Mouse (Mus musculus) CH12.LX (cell line): ENCODE measurements around the gene Ltn1. TPM values are rescaled to one million over a fixed set of nuclear protein-coding genes. Genes with fewer than 3 reads are reported as not detected.

Source experiments
- DNase-seq: peaks from one replicate; pipeline ENCODE4 v3.0.0-alpha.2; 2013; ENCODE audit errors: extremely low read depth
- H3K27ac ChIP-seq: 2 replicates; pipeline ENCODE4 v1.5.1; 2012; ENCODE audit warnings: low read depth, mild to moderate bottlenecking, control low read depth, moderate library complexity; ENCODE audit not compliant: insufficient read depth
- H3K27me3 ChIP-seq: replicated peaks from 2 replicates; pipeline ENCODE3; 2012; ENCODE audit warnings: inconsistent platforms
- H3K36me3 ChIP-seq, 2 experiments: replicated peaks in 1 of 2; 2 replicates each; pipeline versions ENCODE3 to v1.6.1; 2012; ENCODE audit warnings: inconsistent platforms in 1 of 2, low read length in 1 of 2, mild to moderate bottlenecking in 1 of 2, mixed read lengths in 1 of 2, moderate library complexity in 1 of 2; ENCODE audit not compliant: control insufficient read depth in 1 of 2, insufficient read depth in 1 of 2
- H3K4me1 ChIP-seq, 2 experiments: 2 replicates each; pipeline ENCODE4 v1.6.1; 2012; ENCODE audit warnings: inconsistent platforms in 1 of 2, moderate library complexity in 1 of 2; ENCODE audit not compliant: insufficient read depth in 2 of 2, control insufficient read depth in 1 of 2
- H3K4me2 ChIP-seq: 2 replicates; pipeline ENCODE4 v1.6.1; 2012; ENCODE audit warnings: low read depth, mild to moderate bottlenecking, control low read depth; ENCODE audit not compliant: poor library complexity, insufficient read depth, severe bottlenecking
- H3K4me3 ChIP-seq, 3 experiments: fragments of 150-350 bp in 1 of 3; sonication (generic) in 1 of 3; replicated peaks in 1 of 3; 2 replicates each; pipeline versions ENCODE3 to v1.5.1; 2011 to 2012; ENCODE audit warnings: low read depth in 2 of 3, low read length in 2 of 3, mild to moderate bottlenecking in 2 of 3, moderate library complexity in 2 of 3, control low read depth in 1 of 3, improper control_type of control experiment in 1 of 3, inconsistent platforms in 1 of 3, mixed read lengths in 1 of 3; ENCODE audit not compliant: poor library complexity in 1 of 3
- H3K79me2 ChIP-seq: replicated peaks from 2 replicates; pipeline ENCODE4 v1.6.1; 2012; ENCODE audit warnings: mild to moderate bottlenecking, moderate library complexity; ENCODE audit not compliant: control insufficient read depth, poor library complexity, insufficient read depth, severe bottlenecking; ENCODE audit errors: extremely low read depth
- H3K9ac ChIP-seq: 2 replicates; pipeline ENCODE4 v1.6.1; 2012; ENCODE audit warnings: low read depth, mild to moderate bottlenecking, control low read depth, moderate library complexity; ENCODE audit not compliant: insufficient read depth
- H3K9me3 ChIP-seq: replicated peaks from 2 replicates; pipeline ENCODE3; 2012; ENCODE audit warnings: low read length, inconsistent platforms, mixed read lengths
- CHD1 ChIP-seq: IDR thresholded peaks from 2 replicates; pipeline ENCODE4 v1.6.1; 2012; ENCODE audit warnings: low read depth, low read length, improper control_type of control experiment, inconsistent platforms
- CTCF ChIP-seq, 2 experiments: IDR thresholded peaks in 1 of 2; conservative IDR thresholded peaks in 1 of 2; 2 replicates each; pipeline ENCODE4 v1.5.1; 2011 to 2012; ENCODE audit warnings: low read depth in 2 of 2, low read length in 2 of 2, improper control_type of control experiment in 1 of 2, inconsistent platforms in 1 of 2, mild to moderate bottlenecking in 1 of 2, moderate library complexity in 1 of 2
- EP300 ChIP-seq: IDR thresholded peaks from 2 replicates; pipeline ENCODE4 v1.6.1; 2011; ENCODE audit warnings: low read length, improper control_type of control experiment
- ETS1 ChIP-seq: conservative IDR thresholded peaks from 2 replicates; pipeline ENCODE4 v1.6.1; 2012; ENCODE audit warnings: low read depth, mild to moderate bottlenecking, inconsistent platforms, low read length, improper control_type of control experiment, moderate library complexity
- GABPA ChIP-seq: IDR thresholded peaks from 2 replicates; pipeline ENCODE4 v1.6.1; 2012; ENCODE audit warnings: low read depth, low read length, improper control_type of control experiment, inconsistent platforms; ENCODE audit not compliant: insufficient replicate concordance
- HCFC1 ChIP-seq: IDR thresholded peaks from 2 replicates; pipeline ENCODE4 v1.6.1; 2012; ENCODE audit warnings: low read depth, mild to moderate bottlenecking, inconsistent platforms, low read length, improper control_type of control experiment
- MAFK ChIP-seq: IDR thresholded peaks from 2 replicates; pipeline ENCODE4 v1.6.1; 2011; ENCODE audit warnings: low read length, improper control_type of control experiment; ENCODE audit not compliant: insufficient replicate concordance
- MAX ChIP-seq: IDR thresholded peaks from 2 replicates; pipeline ENCODE4 v1.6.1; 2011; ENCODE audit warnings: low read length, improper control_type of control experiment
- MXI1 ChIP-seq: IDR thresholded peaks from 2 replicates; pipeline ENCODE4 v1.6.1; 2011; ENCODE audit warnings: mild to moderate bottlenecking, low read depth, low read length, improper control_type of control experiment
- NELFE ChIP-seq: IDR thresholded peaks from 2 replicates; pipeline ENCODE4 v1.6.1; 2011; ENCODE audit warnings: low read depth, low read length, improper control_type of control experiment
- NRF1 ChIP-seq: IDR thresholded peaks from 2 replicates; pipeline ENCODE4 v1.6.1; 2014; ENCODE audit warnings: low read depth, mild to moderate bottlenecking, inconsistent platforms, low read length, improper control_type of control experiment, moderate library complexity
- PAX5 ChIP-seq: IDR thresholded peaks from 2 replicates; pipeline ENCODE4 v1.6.1; 2012; ENCODE audit warnings: low read length, inconsistent platforms, mixed read lengths
- RAD21 ChIP-seq: IDR thresholded peaks from 2 replicates; pipeline ENCODE4 v1.6.1; 2011; ENCODE audit warnings: low read depth, mild to moderate bottlenecking, low read length, improper control_type of control experiment, moderate library complexity
- SIN3A ChIP-seq: IDR thresholded peaks from 2 replicates; pipeline ENCODE4 v1.6.1; 2012; ENCODE audit warnings: low read length, improper control_type of control experiment, inconsistent platforms
- TCF12 ChIP-seq: IDR thresholded peaks from 2 replicates; pipeline ENCODE4 v1.6.1; 2014; ENCODE audit warnings: low read depth, mild to moderate bottlenecking, inconsistent platforms, low read length, improper control_type of control experiment
- ZKSCAN1 ChIP-seq: IDR thresholded peaks from 2 replicates; pipeline ENCODE4 v1.6.1; 2012; ENCODE audit warnings: low read depth, inconsistent platforms, low read length, improper control_type of control experiment, borderline replicate concordance
- ZNF384 ChIP-seq: IDR thresholded peaks from 2 replicates; pipeline ENCODE4 v1.6.1; 2012; ENCODE audit warnings: low read depth, low read length, improper control_type of control experiment, inconsistent platforms
- dilution Hi-C: fragments of 300-500 bp; cut with MboI; formaldehyde crosslinking; loops from 2 replicates; pipeline ENCODE4 v1.14.3; 2020; ENCODE audit warnings: low sequenced_read_pairs; ENCODE audit not compliant: extremely low pct_unique_long_range_greater_than_20kb, extremely low pct_ligation_motif_present
- in situ Hi-C: fragments of 300-500 bp; cut with MboI; formaldehyde crosslinking; loops from 3 replicates; pipeline ENCODE4 v1.14.3; 2019; ENCODE audit warnings: low sequenced_read_pairs, low pct_ligation_motif_present, low pct_unique_long_range_greater_than_20kb, mixed read lengths
- polyA plus RNA-seq: library from polyadenylated mRNA; unstranded; fragments of >175 nt; gene quantifications from 2 replicates; pipeline ENCODE4 v1.2.1, GENCODE M21; 2012; ENCODE audit warnings: low read depth; ENCODE audit not compliant: insufficient read length
- total RNA-seq, 2 experiments: library from RNA; depleted of rRNA; stranded (reverse); fragments of 300-350 nt in 1 of 2; fragments of >200 nt in 1 of 2; gene quantifications; 2 replicates each; pipeline ENCODE4 v1.2.3; 2012 to 2014

Ltn1 gene
- total and polyA plus RNA-seq, 3 experiments: 21.5 to 34.6 (median 30.8) TPM

DNA sequence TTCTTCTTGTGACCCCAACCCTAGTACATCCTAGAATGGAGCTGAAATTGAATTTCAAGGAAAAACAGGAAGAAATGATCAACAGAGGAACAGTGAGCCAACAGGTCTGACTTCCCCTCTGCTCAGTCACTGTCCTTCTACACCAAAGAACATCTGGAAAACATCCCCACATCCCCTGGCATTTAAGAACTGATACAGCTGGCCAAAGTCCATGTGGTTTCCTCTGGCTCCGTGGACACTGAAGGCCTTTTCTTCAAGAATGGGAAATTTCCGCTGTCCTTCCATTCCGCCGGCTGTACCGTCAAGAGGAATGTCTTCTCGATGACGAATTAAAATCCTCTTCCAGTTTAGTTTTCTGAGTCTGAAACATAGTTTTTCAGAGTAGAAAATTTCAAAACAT lies 1.9 kb upstream of the Ltn1 start:
- Histone ChIP-seq H3K79me2 (peaks cover 29% of the 10 kb centered on the region), H3K4me3 (no peak overlapping the region), H3K9me3 (no peaks in the 10 kb centered on the region), H3K36me3 (peaks cover 13 to 48% of the 10 kb centered on the region in 2 experiments), H3K27me3 (no peaks in the 10 kb centered on the region), H3K9ac (no peak overlapping the region), H3K4me2 (no peak overlapping the region), H3K27ac (no peak overlapping the region), H3K4me1 (peaks cover 0 to 42% of the 10 kb centered on the region in 2 experiments; a peak in 2 of 4 replicates)
- no peak for TF ChIP-seq SIN3A
- no peak for TF ChIP-seq NRF1
- no peak for TF ChIP-seq PAX5
- TF ChIP-seq HCFC1: no peak
- in situ Hi-C loops (no loop called here), dilution Hi-C loops (no loop called here)
- DNase-seq: no peak

DNA sequence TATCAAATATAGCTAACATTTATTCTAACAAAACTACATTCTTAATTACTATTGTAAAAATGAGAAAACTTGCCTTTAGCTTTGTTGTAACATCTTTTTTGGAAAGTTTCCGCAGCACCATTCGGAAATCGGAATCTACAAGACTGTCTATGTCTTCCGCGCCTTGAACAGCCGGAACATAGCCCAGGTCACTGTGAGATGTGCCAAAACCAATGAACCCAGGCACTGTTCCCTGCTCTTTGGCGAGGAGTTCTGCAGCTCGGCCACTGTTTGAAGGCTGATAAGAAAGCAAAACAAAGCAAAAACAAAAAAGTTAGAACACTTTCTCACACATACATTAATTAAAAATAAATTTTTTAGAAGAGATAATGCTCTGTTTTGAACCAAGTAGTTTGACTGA lies 4.9 kb downstream of the Ltn1 start:
- peaks cover 0 to 24% of the 10 kb centered on the region in 2 experiments; a peak in 2 of 4 replicates for H3K4me1 ChIP-seq
- H3K27ac ChIP-seq: no peak overlapping the region
- H3K4me3 ChIP-seq: no peak overlapping the region
- H3K36me3 ChIP-seq: peaks cover 32 to 62% of the 10 kb centered on the region in 2 experiments
- in situ Hi-C loops (no loop called here), dilution Hi-C loops (no loop called here)
- peaks cover 48% of the 10 kb centered on the region for H3K79me2 ChIP-seq
- H3K9me3 ChIP-seq: no peaks in the 10 kb centered on the region
- H3K4me2 ChIP-seq: no peak overlapping the region
- H3K27me3 ChIP-seq: no peaks in the 10 kb centered on the region
- TF ChIP-seq EP300 (no peak), MXI1 (no peak), CTCF (conservative IDR thresholded peaks at IDR 0.05 in 1 of 2, IDR thresholded peaks at IDR 0.05 in 1 of 2; ENCODE audit: low read depth in 2 of 2, low read length in 2 of 2) (no peak), MAFK (no peak), NELFE (no peak), GABPA (no peak), SIN3A (no peak), ETS1 (no peak), ZNF384 (no peak), MAX (no peak), CHD1 (no peak), ZKSCAN1 (no peak), TCF12 (no peak), RAD21 (no peak)
- no peak overlapping the region for H3K9ac ChIP-seq
- no peak for DNase-seq
